Mouse (Mus musculus): Measurements from ENCODE around the gene Ppargc1a. TPM values are rescaled to one million over a fixed set of nuclear protein-coding genes. Genes with fewer than 3 reads are reported as not detected.
A peak's percentile ranks its signal among the peaks of the same experiment; 100 is the strongest.

The Ppargc1a gene
- total RNA-seq (2021) = 10 to 100 TPM; 54.8 to 55.6 TPM

DNA sequence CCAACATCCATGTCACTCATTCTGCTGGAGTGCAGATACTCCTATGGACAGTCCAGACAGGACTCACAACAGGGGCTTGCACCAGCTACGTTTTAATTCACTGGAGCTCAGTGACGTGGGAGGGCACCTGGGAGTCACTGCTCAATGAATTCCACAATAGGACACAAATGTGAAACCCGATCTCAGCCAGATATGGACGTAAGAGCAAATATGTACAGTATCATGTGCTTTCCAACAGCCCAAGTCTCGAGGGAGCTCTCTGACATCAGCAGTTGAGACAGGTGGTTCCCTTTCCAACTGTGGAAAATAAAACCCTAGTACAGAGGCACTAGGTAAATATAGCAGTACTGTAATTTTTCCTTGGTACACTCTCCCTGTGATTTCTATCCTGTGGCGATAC lies at the start of gene Ppargc1a:
Gene Ppargc1a, minus strand, starts transcription at position 68 of the 400 bp plus-strand sequence.
- intact Hi-C loops (cut with DNase I) = no loop called here

DNA sequence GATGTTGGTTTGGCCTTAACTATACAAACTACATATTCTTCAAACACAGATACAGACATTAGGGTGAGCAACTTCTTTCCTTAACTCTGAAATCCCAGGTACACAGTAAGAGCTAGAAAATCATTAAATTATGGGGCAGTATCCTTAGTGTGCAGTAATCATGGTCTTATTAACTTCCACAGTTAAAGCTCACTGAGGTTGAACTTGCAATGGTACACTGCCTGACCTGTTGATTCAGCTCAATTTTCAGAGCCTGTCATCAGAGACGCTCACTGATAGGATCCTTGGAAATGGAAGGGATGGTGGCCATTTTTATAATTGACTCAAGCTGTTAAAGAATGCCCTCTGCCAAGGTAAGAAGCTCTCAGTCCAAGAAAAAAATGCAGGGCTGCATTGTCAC lies 49.4 kb upstream of the Ppargc1a start:
- intact Hi-C loops (cut with DNase I) = no loop called here
- DNase-seq (ENCODE audit: low spot score in 2 of 2) = no peak

More for the DNA sequence above, at the start of gene Ppargc1a:
- DNase-seq (ENCODE audit: low spot score in 2 of 2) = peak in 1 of 2 experiments; percentile 9

- no peak for DNase-seq (ENCODE audit: low spot score in 2 of 2)
- intact Hi-C loops (cut with DNase I) = no loop called here
These were observed 44.5 kb upstream of the Ppargc1a start for GRCm38 (mm10) chr5:51612049-51612448.

DNA sequence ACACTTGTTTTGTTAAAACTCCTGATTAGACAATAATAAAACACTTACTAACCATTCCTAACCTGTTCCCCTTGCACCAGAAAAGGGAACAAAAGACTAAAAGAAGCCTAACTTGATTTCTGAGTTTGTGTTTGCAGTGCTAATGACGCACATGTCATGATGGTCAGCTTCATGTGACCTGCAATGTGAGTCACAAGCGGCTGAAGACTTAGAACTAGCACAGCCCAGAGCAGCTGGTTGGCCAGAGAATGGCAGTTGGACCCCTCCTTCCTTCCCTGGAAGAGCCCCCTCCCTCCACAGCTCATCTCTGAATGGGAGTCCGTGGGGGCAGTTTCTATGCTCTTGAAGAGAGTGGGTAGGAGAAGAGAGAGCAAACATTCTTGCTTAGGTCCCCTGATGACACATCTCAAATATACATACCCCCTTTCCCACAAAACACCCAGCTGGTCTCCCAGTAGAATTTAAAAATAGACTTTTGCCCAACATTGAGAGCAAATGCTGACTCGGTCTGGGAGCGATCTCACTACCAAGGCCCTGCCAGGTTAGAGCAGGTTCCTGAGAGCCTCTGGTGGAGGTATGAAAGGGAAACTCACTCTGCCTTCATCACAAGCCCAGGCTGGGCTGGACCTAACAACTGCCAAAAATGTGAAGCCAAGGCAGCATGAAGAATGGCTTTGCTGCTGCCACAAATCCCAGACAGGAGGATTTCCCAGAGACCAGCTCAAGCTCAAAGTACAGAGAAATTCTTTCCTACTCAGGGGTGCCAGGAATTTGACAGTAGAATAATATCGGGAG lies 40.4 kb upstream of the Ppargc1a start:
- peak in 1 of 2 experiments; percentile 7 for DNase-seq (ENCODE audit: low spot score in 2 of 2)
- intact Hi-C loops (cut with DNase I) = no loop called here

GRCm38 (mm10) chr5:51599549-51599948 lies 32.0 kb upstream of the Ppargc1a start:
- DNase-seq (ENCODE audit: low spot score in 2 of 2) = no peak
- intact Hi-C loops (cut with DNase I) = no loop called here

DNA sequence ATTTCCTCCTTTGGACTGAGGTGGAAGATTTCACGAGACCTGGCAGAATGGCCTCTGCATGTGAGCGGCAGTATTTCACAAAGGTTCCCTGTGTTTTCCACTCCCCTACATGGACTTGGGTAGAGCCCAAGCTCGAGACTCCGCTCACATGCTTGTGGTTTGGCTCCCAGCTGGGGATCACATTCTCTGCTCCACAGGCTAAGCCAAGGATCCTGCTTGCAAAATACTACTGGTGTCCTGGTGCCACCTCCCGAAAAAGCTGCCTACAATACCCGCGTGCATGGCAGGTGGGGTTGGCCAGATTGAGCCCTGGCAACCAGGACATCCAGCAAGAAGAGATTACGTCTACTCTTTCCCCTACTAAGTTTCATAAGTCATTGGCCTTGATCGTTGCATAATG lies 28.1 kb upstream of the Ppargc1a start:
- intact Hi-C loops (cut with DNase I) = no loop called here
- DNase-seq (ENCODE audit: low spot score in 2 of 2) = no peak

DNA sequence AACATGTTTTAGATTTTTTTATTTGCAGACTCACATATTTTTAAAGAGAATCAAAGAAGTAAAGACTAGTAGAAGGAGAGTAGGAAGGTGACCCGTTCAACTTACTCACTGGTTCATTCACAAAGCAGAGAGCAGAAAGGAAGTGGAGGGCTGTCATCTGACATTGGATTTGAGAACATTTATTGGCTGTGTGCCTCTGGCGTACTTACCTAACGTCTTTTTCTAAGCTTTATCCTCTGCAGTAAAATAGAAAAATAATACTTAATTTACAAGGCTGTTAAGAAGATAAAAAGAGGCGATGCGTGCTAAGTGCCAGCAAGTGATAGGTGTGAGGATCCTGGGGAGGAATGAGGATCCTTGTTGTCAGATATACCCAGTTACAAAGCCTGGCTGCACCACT lies 24.7 kb upstream of the Ppargc1a start:
- intact Hi-C loops (cut with DNase I) = no loop called here
- DNase-seq (ENCODE audit: low spot score in 2 of 2) = no peak

DNA sequence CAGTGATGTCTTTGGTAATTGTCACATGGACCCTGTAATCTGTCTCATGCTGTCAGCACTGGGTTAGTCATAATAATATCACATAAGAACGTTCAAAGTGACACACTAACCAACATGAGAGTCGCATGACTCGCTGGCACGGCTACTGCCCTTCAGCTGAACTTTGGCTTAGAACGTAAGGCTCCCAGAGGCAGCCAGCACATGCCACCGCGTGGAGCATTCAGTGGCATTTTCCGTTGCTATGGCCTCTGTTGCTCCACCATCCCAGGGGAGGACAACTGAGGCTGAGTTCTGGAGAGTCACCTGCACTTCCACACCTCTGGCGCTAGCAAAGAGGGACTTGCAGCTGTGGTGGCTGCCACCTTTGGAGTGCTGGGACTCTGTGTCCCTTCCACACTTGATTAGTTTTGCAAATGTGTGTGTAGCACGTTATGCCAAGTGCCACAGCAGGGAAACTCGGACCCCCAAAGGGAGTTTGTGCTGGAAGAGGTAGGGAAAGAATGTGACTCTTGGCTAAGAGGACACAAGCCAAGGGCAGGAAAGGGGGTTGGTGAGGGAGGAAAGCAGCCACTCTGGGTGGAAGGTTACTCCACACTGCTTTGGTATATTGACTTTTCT lies 24.1 kb upstream of the Ppargc1a start:
- DNase-seq (ENCODE audit: low spot score in 2 of 2) = no peak
- intact Hi-C loops (cut with DNase I) = no loop called here

DNA sequence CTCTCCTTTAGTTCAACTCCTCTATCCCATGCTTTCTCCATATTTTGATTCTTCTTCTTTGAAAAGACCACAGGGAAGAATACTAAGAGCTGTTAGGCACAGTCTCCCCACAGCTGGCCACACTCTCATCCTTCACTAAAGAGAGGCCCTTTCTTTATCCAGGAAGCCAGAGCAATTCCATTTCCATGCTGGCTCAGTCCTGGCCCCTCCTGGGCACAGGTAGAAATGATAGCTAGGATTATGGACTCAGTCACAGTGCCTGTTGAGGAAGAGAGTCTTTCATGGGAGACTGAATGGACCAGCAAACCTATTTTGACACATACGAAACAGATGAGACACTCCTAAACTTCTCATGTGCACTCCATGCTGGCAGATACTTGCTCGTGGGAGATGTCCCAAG lies 18.7 kb upstream of the Ppargc1a start:
- DNase-seq (ENCODE audit: low spot score in 2 of 2) = no peak
- intact Hi-C loops (cut with DNase I) = no loop called here

DNA sequence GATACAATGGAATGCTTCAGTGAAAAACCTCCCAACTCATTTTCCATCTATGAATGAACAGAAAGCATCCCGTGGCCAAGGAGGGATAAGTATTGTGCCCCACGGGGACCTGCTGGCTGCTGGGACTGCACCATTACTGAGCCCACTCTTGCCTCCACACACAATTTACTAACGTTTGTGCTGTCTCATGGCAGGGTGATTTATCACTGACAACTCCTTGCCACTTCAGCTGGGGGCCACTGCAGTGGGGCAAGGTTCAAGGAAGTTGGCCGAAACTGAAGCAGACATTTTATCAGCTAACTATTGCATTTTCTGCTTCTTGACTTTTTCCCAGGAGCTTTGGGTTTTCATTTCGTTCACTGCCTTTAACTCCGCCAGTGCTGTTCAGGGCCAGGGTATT lies 17.5 kb upstream of the Ppargc1a start:
- intact Hi-C loops (cut with DNase I) = no loop called here

DNA sequence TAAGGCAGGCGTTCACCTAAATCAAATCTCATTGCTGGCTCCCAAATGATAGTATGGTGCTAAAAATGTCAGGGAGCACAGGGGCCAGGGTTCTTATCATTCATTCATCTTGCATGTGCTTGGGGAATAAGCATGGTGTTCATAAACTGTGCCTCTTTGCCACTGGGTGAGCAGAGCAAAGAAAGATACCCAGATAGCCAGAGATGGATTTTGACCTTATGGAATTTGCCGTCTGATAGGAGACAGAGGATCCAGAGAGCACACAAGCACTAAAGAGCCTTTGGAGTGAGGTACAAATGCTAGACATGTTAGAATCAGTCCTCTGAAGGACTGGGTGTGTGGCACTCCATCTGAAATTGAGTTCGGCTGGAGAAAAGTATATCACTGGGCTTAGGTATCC lies 16.7 kb upstream of the Ppargc1a start:
- DNase-seq (ENCODE audit: low spot score in 2 of 2) = no peak
- intact Hi-C loops (cut with DNase I) = no loop called here

More for the DNA sequence above, 17.5 kb upstream of the Ppargc1a start:
- DNase-seq (ENCODE audit: low spot score in 2 of 2) = no peak

- peak in 1 of 2 experiments; percentile 29 for DNase-seq (ENCODE audit: low spot score in 2 of 2)
- intact Hi-C loops (cut with DNase I) = no loop called here
These were observed 16.1 kb upstream of the Ppargc1a start for GRCm38 (mm10) chr5:51583632-51584031.

DNA sequence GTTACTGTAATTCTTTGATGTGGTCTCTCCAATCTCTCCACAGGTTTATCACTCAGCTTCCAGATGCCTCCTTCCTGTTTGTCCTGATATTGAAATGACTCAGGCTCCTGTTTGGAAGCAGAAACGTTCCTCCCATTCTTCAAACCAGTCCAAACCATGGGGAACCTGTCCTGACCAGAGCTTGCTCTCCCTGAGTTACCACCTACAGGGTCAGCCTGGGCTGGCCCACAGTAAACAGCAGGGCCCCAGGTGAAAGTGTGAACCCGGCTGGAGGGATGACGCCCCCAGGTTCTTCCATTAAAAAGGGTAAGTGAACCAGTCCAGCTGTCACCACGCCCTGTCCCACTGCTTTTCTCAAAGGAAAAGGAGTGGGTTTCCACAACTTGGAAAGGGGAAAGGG lies 15.5 kb upstream of the Ppargc1a start:
- no peak for DNase-seq (ENCODE audit: low spot score in 2 of 2)
- intact Hi-C loops (cut with DNase I) = no loop called here

GRCm38 (mm10) chr5:51582618-51583017 lies 15.1 kb upstream of the Ppargc1a start:
- DNase-seq (ENCODE audit: low spot score in 2 of 2) = no peak
- intact Hi-C loops (cut with DNase I) = no loop called here

- intact Hi-C loops (cut with DNase I) = no loop called here
- DNase-seq (ENCODE audit: low spot score in 2 of 2) = no peak
These were observed 10.1 kb upstream of the Ppargc1a start for GRCm38 (mm10) chr5:51577594-51577993.

DNA sequence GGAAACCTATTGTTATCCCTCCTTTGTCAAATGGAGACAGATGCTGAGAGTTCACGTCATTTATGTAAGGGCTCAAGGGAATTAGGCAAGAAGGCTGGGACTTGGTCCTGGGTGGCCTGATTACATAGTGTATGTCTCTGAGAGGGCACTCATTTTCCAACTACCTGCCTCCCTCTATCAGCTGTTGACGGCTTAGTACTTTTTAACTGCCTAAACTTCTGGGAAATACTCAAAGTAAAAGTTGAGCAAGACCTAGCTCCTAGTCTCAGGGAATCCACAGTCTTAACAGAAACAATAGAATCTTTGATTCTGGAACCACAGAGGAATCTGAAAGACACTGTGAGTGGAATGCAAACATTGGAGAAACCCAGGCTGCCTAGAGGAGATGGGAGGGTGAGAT lies 6.2 kb upstream of the Ppargc1a start:
- no peak for DNase-seq (ENCODE audit: low spot score in 2 of 2)
- intact Hi-C loops (cut with DNase I) = no loop called here

- peak in 1 of 2 experiments; percentile 17 for DNase-seq (ENCODE audit: low spot score in 2 of 2)
- intact Hi-C loops (cut with DNase I) = no loop called here
These were observed 718 bp upstream of the Ppargc1a start for GRCm38 (mm10) chr5:51568198-51568690.

DNA sequence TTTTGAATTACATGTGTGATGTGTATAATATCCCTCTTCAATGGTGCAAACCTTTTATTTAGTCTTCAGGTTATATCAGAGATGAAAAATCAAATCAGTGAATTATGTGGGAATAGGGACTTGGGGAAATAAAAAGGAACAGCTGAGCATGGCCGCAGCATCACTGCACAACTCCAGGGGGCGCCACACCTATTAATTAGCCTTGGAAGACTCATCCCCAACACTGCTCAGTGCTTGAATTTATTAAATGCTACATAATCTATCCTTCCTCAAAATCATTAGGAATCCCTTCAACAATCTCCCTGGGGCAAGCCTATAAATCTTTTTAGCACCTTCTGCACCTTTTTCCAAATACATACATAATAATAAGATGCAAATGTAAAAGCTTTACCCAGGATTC lies 1.9 kb downstream of the Ppargc1a start:
- intact Hi-C loops (cut with DNase I) = no loop called here

DNA sequence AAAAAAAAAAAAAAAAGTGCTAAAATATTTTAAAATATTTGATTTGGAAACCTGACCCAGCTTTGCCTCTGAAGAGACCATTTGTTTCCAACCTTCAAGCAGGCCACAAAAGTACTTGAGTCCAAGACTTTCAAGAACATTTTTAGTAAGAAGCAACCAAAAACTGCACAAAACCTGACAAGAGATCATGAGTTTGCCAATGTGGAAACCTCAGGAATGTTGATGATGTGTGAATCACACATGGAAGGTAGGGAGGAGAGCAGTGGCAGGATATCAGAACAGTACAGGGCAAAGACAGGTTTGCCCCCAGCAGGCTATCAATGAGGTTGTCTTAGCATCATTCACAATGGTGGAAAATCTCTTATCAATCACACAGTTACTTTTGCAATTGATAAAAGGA lies 2.5 kb downstream of the Ppargc1a start:
- DNase-seq (ENCODE audit: low spot score in 2 of 2) = no peak
- intact Hi-C loops (cut with DNase I) = no loop called here

More for the DNA sequence above, 1.9 kb downstream of the Ppargc1a start:
- DNase-seq (ENCODE audit: low spot score in 2 of 2) = no peak

- intact Hi-C loops (cut with DNase I) = no loop called here
- DNase-seq (ENCODE audit: low spot score in 2 of 2) = no peak
These were observed 4.0 kb downstream of the Ppargc1a start for GRCm38 (mm10) chr5:51563574-51563973.

All from left cerebral cortex, postnatal 36 days (tissue).